Mouse (Mus musculus) neural tube, postnatal 0 days (tissue): ENCODE results near the gene Sohlh1. TPM values are rescaled to one million over a fixed set of nuclear protein-coding genes. Genes with fewer than 3 reads are reported as not detected.

Source experiments
- polyA plus RNA-seq: library from polyadenylated mRNA; unstranded; fragments of >200 nt; fragmentation: Nextera tagmentation; extraction: Ambion mirVana; gene quantifications from 2 replicates; pipeline ENCODE4 v1.2.1, GENCODE M21; 2015

The Sohlh1 gene
- polyA plus RNA-seq: not detected in 2 replicates

DNA sequence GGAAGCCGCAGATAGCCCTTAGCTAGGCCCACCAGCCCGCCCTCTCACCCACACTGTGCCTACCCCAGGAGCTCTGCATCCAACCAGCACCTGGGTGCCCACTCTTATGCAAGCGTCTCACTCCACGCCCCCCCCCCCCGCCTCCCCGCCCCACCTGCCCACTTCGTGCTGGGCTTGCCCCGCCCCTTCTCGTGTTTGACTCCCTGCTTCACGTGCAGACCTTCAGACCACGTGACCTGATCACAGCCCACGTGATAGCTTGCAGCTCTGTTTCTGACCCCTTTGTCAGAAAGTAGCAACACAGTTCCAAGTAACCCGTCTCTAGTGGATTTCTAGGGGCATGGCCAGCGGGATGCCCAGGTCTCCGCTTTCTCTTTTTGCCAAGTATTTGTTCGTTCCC lies at the start of gene Sohlh1:
Gene Sohlh1, minus strand, starts transcription at position 23 of the 400 bp plus-strand sequence.

DNA sequence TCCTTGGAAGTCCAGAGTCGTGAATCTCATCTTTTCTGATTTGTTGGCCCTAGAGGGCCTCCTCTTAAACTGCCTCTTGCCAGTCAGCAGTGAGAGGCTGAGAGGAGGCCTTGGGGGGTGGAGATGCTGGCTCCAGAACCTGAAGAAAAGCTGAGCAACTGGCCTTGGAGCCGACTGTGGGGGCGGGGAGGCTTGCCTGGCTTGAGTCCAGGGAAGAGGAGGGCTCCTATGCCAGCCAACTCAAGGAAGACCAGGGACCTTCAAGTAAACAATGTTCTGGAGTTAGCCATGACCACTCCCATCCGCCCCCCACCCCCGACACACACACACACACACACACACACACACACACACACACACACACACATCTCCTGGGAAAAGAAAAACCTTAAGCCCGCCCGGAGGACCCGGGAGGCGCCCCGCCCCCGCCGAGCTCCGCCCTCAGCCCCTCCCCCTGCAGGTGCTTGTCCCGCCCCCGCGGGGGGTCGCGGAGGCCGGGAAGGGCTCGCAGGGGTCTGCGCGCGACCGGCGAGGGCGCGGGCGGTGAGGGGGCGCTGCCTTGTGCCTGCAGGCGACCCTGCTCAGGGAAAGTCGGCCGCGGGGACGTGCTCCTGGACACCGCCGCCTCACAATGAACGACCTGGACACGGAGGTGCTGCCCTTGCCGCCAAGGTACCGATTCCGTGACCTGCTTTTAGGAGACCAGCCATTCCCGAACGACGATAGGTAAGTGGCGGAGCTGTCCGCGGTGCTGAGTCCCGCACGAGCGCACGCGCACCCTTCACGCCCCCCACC lies 16.5 kb upstream of the Sohlh1 start, which contains the start of gene Kcnt1:
Gene Kcnt1, plus strand, starts transcription at position 398 of the 795 bp plus-strand sequence.

DNA sequence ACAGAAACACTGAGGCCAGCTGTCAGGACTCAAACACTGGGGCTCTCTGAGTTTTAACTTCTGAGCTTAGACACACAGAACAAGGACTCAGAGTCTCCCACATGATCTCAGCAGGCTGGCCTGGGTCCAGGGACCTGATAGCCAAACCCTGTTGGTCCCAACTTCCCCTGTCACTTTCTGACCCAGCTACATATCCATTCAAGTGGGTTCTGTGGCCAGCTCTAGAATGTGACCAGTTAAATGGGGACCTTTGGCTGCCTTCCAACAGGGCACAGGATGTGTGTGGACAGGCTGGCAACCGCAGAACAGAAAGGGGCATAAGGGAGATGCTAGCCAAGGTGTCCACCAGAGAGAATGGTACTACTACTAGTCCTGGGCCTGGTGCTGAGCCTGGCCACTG lies 24.2 kb downstream of the Sohlh1 start, which contains the start of gene Lcn9:
Gene Lcn9, plus strand, starts transcription at position 348 of the 400 bp plus-strand sequence.

DNA sequence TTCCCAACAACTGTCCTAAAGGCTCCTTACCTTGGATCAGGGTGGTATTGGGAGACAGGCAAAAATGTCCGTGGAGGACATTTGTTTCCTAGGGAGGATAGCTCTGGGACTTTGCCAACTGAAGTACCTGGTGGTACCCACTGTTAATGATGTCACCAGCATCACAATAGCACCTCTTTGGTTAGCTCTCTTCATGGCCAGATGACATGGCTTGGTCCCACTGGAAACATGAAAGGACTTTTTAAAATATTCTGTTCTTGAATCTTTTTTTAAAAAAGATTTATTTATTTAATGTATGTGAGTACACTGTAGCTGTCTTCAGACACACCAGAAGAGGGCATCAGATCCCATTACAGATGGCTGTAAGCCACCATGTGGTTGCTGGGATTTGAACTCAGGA lies 31.3 kb downstream of the Sohlh1 start, which contains the start of gene Glt6d1:
Gene Glt6d1, minus strand, starts transcription at position 101 of the 400 bp plus-strand sequence.

Other genes with a start within 250 kb of the Sohlh1 start
- gene Rabl6, start 238.7 kb downstream of the Sohlh1 start, polyA plus RNA-seq: 56.5 and 61.3 TPM in 2 replicates
- gene Ccdc183, start 229.6 kb downstream of the Sohlh1 start, polyA plus RNA-seq: 0.45 and 0.50 TPM in 2 replicates
- gene Tmem141, start 225.2 kb downstream of the Sohlh1 start, polyA plus RNA-seq: 63.4 and 65.7 TPM in 2 replicates
- 13.4 and 13.6 TPM in 2 replicates for gene Fcna, start 219.2 kb downstream of the Sohlh1 start, polyA plus RNA-seq
- not detected in 2 replicates for gene Lcn8, start 194.1 kb downstream of the Sohlh1 start, polyA plus RNA-seq
- not detected in 2 replicates for gene Lcn5, start 189.3 kb downstream of the Sohlh1 start, polyA plus RNA-seq
- not detected in 2 replicates for gene Lcn6, start 170.5 kb downstream of the Sohlh1 start, polyA plus RNA-seq
- gene Lcn10, start 164.5 kb downstream of the Sohlh1 start, polyA plus RNA-seq: not detected in 2 replicates
- not detected in 2 replicates for gene Obp2a, start 147.2 kb downstream of the Sohlh1 start, polyA plus RNA-seq
- gene Bmyc, start 140.5 kb downstream of the Sohlh1 start, polyA plus RNA-seq: 259 and 263 TPM in 2 replicates
- gene Obp2b, start 110.2 kb downstream of the Sohlh1 start, polyA plus RNA-seq: not detected in 2 replicates
- gene Lcn3, start 81.7 kb downstream of the Sohlh1 start, polyA plus RNA-seq: not detected in 2 replicates
- gene Lcn11, start 70.2 kb downstream of the Sohlh1 start, polyA plus RNA-seq: not detected in 2 replicates
- gene Gm13539, start 65.0 kb downstream of the Sohlh1 start, polyA plus RNA-seq: not detected in 2 replicates
- not detected in 2 replicates for gene Glt6d1, start 31.4 kb downstream of the Sohlh1 start, polyA plus RNA-seq
- not detected in 2 replicates for gene Lcn9, start 24.1 kb downstream of the Sohlh1 start, polyA plus RNA-seq
- gene Kcnt1, start 16.5 kb upstream of the Sohlh1 start, polyA plus RNA-seq: 32.2 and 34.0 TPM in 2 replicates
- 43.7 and 44.5 TPM in 2 replicates for gene Camsap1, start 136.0 kb upstream of the Sohlh1 start, polyA plus RNA-seq
- 156 and 162 TPM in 2 replicates for gene Ubac1, start 174.5 kb upstream of the Sohlh1 start, polyA plus RNA-seq